Mouse (Mus musculus) testis, adult 2 months (tissue): ENCODE results near the gene Ppp1r18. TPM values are rescaled to one million over a fixed set of nuclear protein-coding genes. Genes with fewer than 3 reads are reported as not detected.

Experiments
- H3K27ac ChIP-seq: fragments of 200-500 bp; 2 replicates; pipeline ENCODE4 v1.5.1; 2012; ENCODE audit warnings: low read depth, low read length; ENCODE audit not compliant: control insufficient read depth, insufficient read depth
- H3K27me3 ChIP-seq: fragments of 200-500 bp; 2 replicates; pipeline ENCODE4 v1.6.1; 2012; ENCODE audit warnings: mild to moderate bottlenecking, low read length, moderate library complexity; ENCODE audit not compliant: control insufficient read depth, insufficient read depth
- H3K36me3 ChIP-seq: fragments of 200-500 bp; 2 replicates; pipeline ENCODE4 v1.6.1; 2012; ENCODE audit warnings: mild to moderate bottlenecking, low read length; ENCODE audit not compliant: control insufficient read depth, insufficient read depth
- H3K4me1 ChIP-seq: fragments of 200-500 bp; 2 replicates; pipeline ENCODE4 v1.6.1; 2012; ENCODE audit warnings: low read length; ENCODE audit not compliant: control insufficient read depth, insufficient read depth
- H3K4me3 ChIP-seq: fragments of 200-500 bp; 2 replicates; pipeline ENCODE4 v1.5.1; 2012; ENCODE audit warnings: low read depth, mild to moderate bottlenecking, low read length, moderate library complexity, mixed read lengths; ENCODE audit not compliant: control insufficient read depth
- CTCF ChIP-seq: fragments of 200-500 bp; IDR thresholded peaks from 2 replicates; pipeline ENCODE4 v1.5.1; 2012; ENCODE audit warnings: low read depth, mild to moderate bottlenecking, inconsistent platforms, low read length, moderate library complexity; ENCODE audit not compliant: control insufficient read depth, insufficient read depth, insufficient replicate concordance
- POLR2A ChIP-seq: fragments of 200-500 bp; IDR thresholded peaks from 2 replicates; pipeline ENCODE4 v1.6.1; 2012; ENCODE audit warnings: low read depth, mild to moderate bottlenecking, inconsistent platforms, low read length, moderate library complexity; ENCODE audit not compliant: control insufficient read depth
- polyA plus RNA-seq: library from polyadenylated mRNA; depleted of rRNA; stranded (reverse); fragments of >200 nt; gene quantifications from 2 replicates; pipeline ENCODE4 v1.2.3, GENCODE M21; 2012

The Ppp1r18 gene
- polyA plus RNA-seq, 1 experiment: 34.1 TPM

DNA sequence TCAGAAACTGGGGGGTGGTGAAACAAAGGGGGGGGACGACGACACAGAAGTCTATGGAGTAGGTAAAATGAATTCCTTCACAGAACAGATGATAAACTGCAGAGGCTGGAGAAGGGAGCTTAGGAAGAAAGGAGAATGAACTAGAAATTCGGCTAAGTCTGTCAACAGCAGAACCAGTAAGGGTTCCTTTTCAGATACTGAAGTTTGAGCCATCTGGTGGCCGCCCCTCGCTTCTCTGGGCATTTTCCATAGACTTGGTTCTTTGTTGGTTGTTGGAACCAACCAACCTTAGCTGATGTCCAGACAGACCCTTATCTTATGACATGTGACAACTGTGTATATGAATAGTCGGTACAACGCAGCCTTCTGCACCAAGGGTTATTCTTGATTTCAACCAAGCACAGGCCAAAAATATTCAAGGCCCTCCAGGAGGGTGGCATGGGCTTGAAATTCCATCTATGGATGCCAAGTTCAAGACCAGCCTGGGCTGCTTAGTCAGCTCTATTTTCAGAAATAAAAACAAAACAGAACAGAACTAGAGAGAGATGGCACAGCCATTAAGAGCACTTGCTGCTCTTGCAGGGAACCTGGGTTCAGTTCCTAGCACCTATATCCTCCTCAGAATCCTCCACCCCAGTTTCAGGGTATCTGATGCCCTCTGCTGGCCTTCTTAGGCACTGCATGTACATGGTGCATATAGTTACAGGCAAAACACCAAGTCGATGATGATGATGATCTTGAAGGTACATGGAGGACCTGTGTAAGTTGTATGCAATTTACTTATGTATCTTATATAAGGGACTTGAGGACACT is 5.7 kb downstream of the Ppp1r18 start:
- H3K36me3 ChIP-seq: no peaks in the 10 kb centered on the region
- no peak overlapping the region for H3K27ac ChIP-seq
- H3K4me3 ChIP-seq: no peak overlapping the region
- TF ChIP-seq CTCF: peak; percentile 36; the same call in 1 of the 2 replicates
- no peak for TF ChIP-seq POLR2A
- peaks cover 24% of the 10 kb centered on the region for H3K4me1 ChIP-seq
- H3K27me3 ChIP-seq: peaks cover 5% of the 10 kb centered on the region

DNA sequence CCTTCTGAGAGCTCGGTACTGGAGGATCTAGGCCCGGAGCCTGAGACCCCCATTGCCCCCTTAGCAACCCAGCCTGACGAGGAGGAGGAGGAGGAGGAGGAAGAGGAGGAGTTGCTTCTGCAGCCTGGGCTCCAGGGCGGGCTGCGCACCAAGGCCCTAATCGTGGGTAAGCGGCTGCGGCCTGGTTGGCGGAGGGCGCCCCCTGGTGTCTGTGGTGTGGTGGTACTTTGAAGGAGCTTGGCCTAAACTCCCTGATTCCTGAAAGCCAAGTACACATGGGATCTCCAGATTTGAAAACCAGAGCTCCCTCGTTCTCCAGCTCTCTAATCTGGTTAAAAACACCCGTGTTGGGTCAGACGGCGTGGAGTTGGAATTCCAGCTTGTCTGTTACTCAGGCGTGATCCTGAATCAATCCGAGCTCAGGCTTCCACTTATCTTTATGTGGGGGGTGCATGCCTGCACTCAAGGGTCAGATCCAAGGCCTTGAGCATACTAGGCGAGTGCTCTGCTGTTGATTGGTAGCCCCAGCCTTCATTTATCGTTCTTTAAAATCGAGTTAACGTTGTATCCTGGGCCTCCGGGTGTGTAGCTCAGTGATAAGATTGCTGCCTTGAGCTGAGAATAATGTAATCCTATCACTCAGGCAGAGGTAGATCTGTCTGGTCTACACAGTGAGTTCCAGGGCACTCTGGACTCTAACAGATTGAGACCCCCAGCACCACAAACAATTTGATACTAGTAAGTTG is 8.6 kb downstream of the Ppp1r18 start:
- H3K4me1 ChIP-seq: peaks cover 7% of the 10 kb centered on the region
- peak; percentile 91 for TF ChIP-seq CTCF
- TF ChIP-seq POLR2A: no peak
- no peak overlapping the region for H3K4me3 ChIP-seq
- no peaks in the 10 kb centered on the region for H3K36me3 ChIP-seq
- H3K27me3 ChIP-seq: no peaks in the 10 kb centered on the region
- no peak overlapping the region for H3K27ac ChIP-seq

DNA sequence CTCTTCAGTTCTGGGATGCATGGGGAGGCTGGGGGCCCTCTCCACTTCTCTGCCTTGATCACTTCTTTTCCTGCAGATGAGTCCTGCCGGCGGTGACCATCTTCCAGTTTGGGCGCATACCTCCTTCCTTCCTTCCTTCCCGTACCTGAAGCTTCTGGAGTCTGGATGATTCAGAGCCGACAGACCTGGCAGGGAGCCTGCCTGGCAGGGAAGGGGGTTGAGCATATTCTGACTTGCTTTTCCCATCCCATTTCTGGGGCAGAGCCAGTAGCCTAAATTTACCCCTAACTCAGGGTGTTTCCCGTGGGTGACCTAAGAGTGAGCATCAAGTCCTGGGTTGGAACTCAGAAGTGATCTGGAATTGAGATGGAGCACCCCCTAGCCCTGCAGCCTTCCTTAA is 9.3 kb downstream of the Ppp1r18 start:
- TF ChIP-seq POLR2A: no peak
- TF ChIP-seq CTCF: no peak
- H3K27me3 ChIP-seq: no peaks in the 10 kb centered on the region
- H3K4me1 ChIP-seq: peaks cover 5% of the 10 kb centered on the region
- H3K4me3 ChIP-seq: no peak overlapping the region
- no peaks in the 10 kb centered on the region for H3K36me3 ChIP-seq
- H3K27ac ChIP-seq: no peak overlapping the region

DNA sequence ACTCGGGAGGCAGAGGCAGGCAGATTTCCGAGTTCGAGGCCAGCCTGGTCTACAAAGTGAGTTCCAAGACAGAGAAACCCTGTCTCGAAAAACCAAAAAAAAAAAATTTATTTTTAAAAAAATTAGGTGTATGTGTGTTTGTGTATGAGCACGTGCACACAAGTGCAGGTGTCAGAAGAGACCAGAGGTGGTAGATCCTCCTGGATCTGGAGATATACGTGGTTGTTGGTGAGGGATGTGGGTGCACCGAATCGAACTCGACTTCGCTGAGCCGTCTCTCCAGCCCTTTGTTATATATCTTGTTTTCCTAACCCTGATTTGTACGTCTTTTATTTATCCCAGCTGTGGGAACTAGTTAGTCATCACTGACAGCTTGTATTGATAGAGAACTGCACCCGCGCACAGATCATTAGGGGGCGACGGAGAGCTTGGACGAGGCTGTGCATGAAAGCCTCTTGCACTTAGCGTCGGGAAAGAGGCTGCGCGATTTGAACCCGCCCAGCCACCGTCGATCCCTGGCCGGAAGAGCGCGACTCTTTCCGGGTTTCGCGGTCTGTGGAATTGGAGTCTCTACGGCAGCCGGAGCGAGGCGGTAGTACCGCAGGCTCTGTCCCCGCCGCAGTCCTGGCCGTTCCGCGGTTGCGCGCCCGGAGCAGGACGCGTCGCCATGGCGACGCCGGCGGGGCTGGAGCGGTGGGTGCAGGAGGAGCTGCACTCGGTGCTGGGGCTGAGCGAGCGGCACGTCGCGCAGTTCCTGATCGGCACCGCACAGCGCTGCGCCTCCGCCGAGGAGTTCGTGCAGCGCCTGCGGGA is 14.1 kb downstream of the Ppp1r18 start, which contains the start of gene Dhx16:
TSS of gene Dhx16 (plus strand) at position 575 of the 813 bp plus-strand sequence.
- peak within 1 kb of the TSS; percentile 91 for H3K4me3 ChIP-seq
- peak; percentile 69; the same call in 1 of the 2 replicates for TF ChIP-seq POLR2A
- peak; percentile 62 for TF ChIP-seq CTCF
- peak within 1 kb of the TSS; percentile 46 for H3K27ac ChIP-seq
- H3K4me1 ChIP-seq: peaks cover 8% of the 10 kb centered on the region
- no peaks in the 10 kb centered on the region; the same call in 1 of the 2 replicates for H3K36me3 ChIP-seq
- no peaks in the 10 kb centered on the region for H3K27me3 ChIP-seq

DNA sequence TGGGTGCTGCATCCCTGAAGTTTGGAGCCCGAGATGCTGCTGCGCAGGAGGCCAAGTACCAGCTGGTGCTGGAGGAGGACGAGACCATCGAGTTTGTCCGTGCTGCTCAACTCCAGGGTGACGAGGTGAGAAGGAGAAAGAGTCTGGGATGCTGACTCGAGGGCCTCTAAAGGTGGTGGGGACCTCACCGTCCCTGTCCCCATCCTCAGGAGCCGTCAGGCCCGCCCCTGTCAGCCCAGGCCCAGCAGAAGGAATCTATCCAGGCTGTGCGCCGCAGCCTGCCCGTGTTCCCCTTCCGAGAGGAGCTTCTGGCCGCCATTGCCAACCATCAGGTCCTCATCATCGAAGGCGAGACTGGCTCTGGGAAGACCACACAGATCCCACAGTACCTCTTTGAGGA is 17.5 kb downstream of the Ppp1r18 start:
- H3K4me1 ChIP-seq: peaks cover 8% of the 10 kb centered on the region
- no peaks in the 10 kb centered on the region for H3K27me3 ChIP-seq
- no peak for TF ChIP-seq CTCF
- TF ChIP-seq POLR2A: no peak
- H3K36me3 ChIP-seq: peaks cover 4% of the 10 kb centered on the region
- no peak overlapping the region for H3K27ac ChIP-seq
- H3K4me3 ChIP-seq: no peak overlapping the region

DNA sequence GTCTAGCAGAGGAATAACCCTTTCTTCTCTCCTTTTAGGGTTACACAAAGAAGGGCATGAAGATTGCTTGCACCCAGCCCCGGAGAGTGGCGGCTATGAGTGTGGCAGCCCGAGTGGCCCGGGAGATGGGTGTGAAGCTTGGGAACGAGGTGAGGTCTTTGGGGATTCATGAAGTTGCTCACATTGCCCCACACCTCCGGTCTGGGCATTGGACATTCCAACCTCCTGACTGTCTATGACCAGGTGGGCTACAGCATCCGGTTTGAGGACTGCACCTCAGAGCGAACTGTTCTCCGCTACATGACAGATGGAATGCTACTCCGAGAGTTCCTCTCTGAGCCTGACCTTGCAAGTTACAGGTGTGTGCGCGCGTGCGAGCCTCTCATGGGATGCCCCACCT is 18.4 kb downstream of the Ppp1r18 start:
- no peak for TF ChIP-seq POLR2A
- TF ChIP-seq CTCF: no peak
- H3K4me1 ChIP-seq: peaks cover 8% of the 10 kb centered on the region
- H3K27ac ChIP-seq: no peak overlapping the region
- H3K27me3 ChIP-seq: no peaks in the 10 kb centered on the region
- H3K36me3 ChIP-seq: peaks cover 4% of the 10 kb centered on the region
- H3K4me3 ChIP-seq: no peak overlapping the region
